Mouse (Mus musculus): ENCODE measurements around the gene Lzts2. TPM values are rescaled to one million over a fixed set of nuclear protein-coding genes. Genes with fewer than 3 reads are reported as not detected.
A peak's percentile ranks its signal among the peaks of the same experiment; 100 is the strongest.

Gene Lzts2
- polyA plus RNA-seq, 1 experiment: 39.9 TPM

DNA sequence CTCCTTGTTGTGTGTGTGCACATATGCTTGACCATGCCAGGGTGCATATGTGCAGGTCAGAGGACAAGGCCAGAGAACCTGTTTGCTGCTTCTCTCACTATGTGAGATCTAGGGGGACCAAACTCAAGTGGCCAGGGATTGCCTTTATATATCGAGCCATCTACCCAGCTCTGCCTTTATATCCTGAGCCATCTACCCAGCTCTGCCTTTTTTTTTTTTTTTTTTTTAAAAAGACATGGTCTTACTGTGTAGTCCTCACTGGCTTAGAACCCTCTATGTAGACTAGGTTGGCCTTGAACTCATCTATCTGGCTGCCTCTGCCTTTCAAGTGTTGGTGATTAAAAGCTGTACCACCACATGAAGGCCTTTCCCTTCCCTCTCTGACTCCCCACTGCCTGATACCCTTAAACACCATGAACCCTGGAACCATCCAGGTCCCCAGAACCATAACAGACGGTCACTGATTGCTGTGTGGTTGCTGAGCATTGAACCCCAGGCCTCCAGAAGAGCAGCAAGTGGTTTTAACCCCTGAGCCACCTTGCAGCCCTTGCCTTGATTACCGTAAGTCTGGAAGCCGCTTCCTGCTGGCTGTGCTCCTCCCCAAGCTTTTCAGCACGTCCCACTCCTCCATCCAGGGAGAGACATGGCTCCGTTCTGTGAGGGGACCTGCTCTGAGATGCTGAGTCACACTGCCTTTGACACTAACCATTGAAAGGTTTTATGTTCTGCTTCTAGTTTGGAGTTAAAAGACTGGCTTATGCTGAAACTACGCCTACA, 10.3 kb upstream of the Lzts2 start:
- TF ChIP-seq CTCF (IDR thresholded peaks at IDR 0.05; ENCODE audit: borderline replicate concordance, extremely low read depth, insufficient read depth, insufficient read length) (no peak), POLR2A (IDR thresholded peaks at IDR 0.05; ENCODE audit: borderline replicate concordance, extremely low read depth, insufficient read depth, insufficient read length, poor library complexity, severe bottlenecking) (no peak)
- DNase-seq (ENCODE audit: low read depth): no peak

DNA sequence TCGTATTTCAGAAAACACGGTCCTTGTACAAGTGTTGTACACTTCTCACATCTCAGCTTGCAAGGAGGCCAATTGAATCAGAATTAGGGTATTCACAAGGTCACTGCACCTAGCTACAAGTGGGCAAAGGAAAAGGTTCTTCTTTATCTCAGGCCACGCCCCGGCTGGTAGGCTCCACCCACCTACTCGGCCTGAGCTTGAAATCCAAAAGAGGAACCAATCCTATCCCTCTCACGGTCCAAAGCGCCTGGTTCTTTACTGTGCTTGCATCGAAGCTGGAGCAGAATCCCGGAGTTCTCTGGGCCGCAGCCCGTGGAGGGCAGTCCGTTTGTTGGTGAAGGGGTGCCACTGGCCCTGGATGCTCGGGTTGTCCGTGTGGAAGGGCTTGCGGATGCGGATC, 8.8 kb upstream of the Lzts2 start, which contains the start of gene Twnk:
Gene Twnk (plus strand): TSS at position 220 of the 400 bp plus-strand sequence.
- no peak for TF ChIP-seq CTCF (IDR thresholded peaks at IDR 0.05; ENCODE audit: borderline replicate concordance, extremely low read depth, insufficient read depth, insufficient read length)
- TF ChIP-seq POLR2A (IDR thresholded peaks at IDR 0.05; ENCODE audit: borderline replicate concordance, extremely low read depth, insufficient read depth, insufficient read length, poor library complexity, severe bottlenecking): no peak
- peak; percentile 23 for DNase-seq (ENCODE audit: low read depth)

DNA sequence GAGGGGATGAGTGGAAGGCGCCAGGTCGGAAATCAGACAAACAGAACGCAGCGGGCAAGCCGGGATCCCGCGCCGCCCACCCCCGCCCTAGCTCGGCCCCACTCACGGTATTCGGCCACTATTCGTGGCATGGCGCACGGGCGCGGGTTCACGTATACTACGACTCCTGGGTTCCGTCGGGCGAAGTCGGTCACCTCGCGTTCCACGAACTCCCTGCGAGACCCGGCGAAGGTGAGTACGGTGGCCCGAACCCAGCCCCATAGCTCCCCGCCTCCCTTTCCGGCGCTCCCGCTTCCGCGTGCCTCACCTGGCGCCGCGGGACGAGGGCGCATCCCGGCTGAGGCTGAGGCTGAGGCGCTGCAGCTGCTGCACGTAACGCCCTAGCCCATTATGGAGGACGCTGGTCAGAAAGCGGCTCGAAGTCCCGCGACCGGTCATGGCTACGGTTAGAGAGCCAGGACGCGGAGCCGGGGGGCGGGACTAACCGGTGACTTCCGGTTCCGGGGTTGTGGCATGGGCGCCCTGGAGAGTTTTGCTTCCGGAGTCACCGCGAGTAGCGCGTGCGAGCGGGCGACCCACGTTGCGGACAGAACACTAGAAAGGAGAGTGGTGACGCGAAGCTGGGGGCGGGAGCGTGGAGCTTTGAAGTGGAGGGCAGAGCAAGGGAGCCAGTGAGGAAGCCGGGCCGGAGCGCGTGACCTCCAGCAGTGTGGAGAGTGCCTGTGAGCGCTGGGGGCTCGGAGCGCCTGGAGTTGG, 8.1 kb upstream of the Lzts2 start, which contains the start of gene Mrpl43:
Gene Mrpl43 (minus strand): TSS at position 486 of the 756 bp plus-strand sequence.
- TF ChIP-seq POLR2A (IDR thresholded peaks at IDR 0.05; ENCODE audit: borderline replicate concordance, extremely low read depth, insufficient read depth, insufficient read length, poor library complexity, severe bottlenecking) (no peak), CTCF (IDR thresholded peaks at IDR 0.05; ENCODE audit: borderline replicate concordance, extremely low read depth, insufficient read depth, insufficient read length) (no peak)

DNA sequence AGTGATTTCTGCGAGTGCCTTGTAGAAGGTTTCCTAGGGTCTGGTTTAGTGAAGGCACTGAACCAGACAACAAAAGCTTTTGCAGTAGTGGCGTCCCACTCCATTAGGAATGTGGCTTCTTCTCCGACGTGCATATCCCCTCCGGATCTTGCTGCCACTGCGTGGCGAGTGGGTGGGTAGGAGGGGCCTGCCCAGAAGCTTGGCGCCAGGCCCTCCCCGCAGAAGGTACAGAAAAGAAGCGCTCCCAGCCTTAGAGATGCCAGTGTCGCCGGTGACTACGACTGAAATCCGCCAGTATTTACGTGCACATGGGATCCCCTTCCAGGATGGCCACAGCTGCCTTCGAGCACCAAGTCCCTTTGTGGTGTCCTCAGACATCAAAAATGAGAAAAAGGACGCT, 7.2 kb upstream of the Lzts2 start:
- TF ChIP-seq CTCF (IDR thresholded peaks at IDR 0.05; ENCODE audit: borderline replicate concordance, extremely low read depth, insufficient read depth, insufficient read length) (no peak), POLR2A (IDR thresholded peaks at IDR 0.05; ENCODE audit: borderline replicate concordance, extremely low read depth, insufficient read depth, insufficient read length, poor library complexity, severe bottlenecking) (no peak)
- no peak for DNase-seq (ENCODE audit: low read depth)

More for the DNA sequence above, 8.1 kb upstream of the Lzts2 start, which contains the start of gene Mrpl43:
- DNase-seq (ENCODE audit: low read depth): peak; percentile 95

DNA sequence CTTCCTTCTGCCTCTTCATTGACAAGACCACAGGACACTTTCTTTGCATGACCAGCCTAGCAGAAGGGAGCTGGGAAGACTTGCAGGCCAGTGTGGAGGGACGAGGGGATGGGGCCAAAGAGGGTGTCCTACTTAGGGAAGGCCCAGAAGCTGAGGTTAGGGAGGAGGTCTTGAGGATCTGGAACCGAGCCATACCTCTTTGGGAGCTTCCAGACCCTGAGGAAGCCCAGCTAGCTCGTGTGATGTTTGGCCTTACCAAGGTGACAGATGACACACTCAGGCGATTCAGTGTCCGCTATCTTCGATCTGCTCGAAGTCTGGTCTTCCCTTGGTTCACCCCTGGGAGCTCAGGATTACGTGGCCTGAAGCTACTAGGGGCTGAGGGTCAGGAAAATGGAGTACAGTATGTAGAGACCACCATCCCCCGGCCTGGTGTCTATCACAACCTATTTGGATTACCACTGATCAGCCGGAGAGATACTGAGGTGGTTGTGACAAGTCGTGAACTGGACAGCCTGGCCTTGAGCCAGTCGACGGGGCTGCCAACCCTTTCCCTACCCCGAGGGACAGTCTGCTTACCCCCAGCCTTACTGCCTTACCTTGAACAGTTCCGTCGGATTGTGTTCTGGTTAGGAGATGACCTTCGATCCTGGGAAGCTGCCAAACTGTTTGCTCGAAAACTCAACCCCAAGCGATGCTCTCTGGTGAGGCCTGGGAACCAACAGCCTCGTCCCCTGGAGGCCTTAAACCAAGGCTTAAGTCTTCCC, 6.6 kb upstream of the Lzts2 start:
- TF ChIP-seq POLR2A (IDR thresholded peaks at IDR 0.05; ENCODE audit: borderline replicate concordance, extremely low read depth, insufficient read depth, insufficient read length, poor library complexity, severe bottlenecking): no peak
- no peak for TF ChIP-seq CTCF (IDR thresholded peaks at IDR 0.05; ENCODE audit: borderline replicate concordance, extremely low read depth, insufficient read depth, insufficient read length)
- DNase-seq (ENCODE audit: low read depth): no peak

DNA sequence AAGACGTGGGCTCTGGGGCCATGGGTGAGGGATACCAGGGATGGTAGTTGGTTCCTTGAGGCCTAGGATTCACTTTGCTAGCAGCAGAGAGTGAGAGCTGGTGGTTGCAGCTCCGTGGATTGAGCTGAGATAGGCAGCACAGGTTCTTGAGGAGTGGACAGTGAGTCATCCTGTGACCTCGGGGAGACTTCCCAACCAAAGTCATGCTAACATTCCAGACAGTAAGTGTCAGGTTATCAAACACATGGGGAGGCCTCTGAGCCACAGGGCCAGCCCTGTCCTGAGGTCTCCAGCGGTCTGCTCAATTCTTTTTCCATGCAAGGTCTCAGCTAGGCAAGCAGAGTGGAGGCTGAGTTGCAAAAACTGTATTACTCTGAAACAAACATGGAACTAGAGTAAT, 3.6 kb upstream of the Lzts2 start:
- no peak for DNase-seq (ENCODE audit: low read depth)
- TF ChIP-seq POLR2A (IDR thresholded peaks at IDR 0.05; ENCODE audit: borderline replicate concordance, extremely low read depth, insufficient read depth, insufficient read length, poor library complexity, severe bottlenecking): no peak
- no peak for TF ChIP-seq CTCF (IDR thresholded peaks at IDR 0.05; ENCODE audit: borderline replicate concordance, extremely low read depth, insufficient read depth, insufficient read length)

DNA sequence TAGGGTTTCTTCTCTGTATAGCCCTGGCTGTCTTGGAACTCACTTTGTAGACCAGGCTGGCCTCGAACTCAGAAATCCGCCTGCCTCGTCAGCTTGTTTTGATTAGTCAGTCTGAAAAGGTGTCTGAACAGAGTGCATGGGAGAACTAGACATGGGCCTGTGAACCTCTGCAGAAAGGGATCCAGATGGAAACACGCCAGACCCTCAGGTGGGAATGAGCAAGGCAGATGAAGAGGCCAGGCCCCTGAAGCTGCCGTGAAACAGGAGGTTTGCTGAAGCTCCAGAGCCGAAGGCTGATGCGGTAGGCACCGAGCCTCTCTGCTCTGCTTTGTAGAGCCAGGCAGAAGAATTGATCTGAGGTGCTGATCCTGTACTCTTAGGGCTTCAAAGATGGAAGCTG, 2.0 kb upstream of the Lzts2 start:
- TF ChIP-seq CTCF (IDR thresholded peaks at IDR 0.05; ENCODE audit: borderline replicate concordance, extremely low read depth, insufficient read depth, insufficient read length) (no peak), POLR2A (IDR thresholded peaks at IDR 0.05; ENCODE audit: borderline replicate concordance, extremely low read depth, insufficient read depth, insufficient read length, poor library complexity, severe bottlenecking) (no peak)
- DNase-seq (ENCODE audit: low read depth): no peak

DNA sequence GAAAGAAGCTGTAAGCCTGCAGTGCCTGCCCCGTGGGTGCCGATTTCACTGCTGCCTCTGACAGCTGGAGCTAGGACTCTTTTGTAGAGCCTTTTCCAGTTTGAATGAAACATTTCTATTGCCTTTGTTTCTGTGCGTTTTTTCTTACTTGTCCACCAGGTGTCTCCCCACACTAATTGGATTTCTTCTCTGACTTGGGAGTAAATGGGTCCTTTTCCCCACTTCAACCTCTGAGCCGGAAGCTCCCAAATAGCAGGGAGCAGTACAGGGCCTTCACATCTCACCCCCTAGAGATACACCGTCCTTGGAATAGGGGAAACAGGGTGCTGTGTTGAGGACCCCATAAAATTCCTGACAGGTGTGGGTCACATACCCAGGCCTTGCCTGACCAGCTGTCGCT, 1.6 kb upstream of the Lzts2 start:
- TF ChIP-seq CTCF (IDR thresholded peaks at IDR 0.05; ENCODE audit: borderline replicate concordance, extremely low read depth, insufficient read depth, insufficient read length) (peak; percentile 31; the same call in 1 of the 2 replicates), POLR2A (IDR thresholded peaks at IDR 0.05; ENCODE audit: borderline replicate concordance, extremely low read depth, insufficient read depth, insufficient read length, poor library complexity, severe bottlenecking) (no peak)
- peak; percentile 77 for DNase-seq (ENCODE audit: low read depth)

DNA sequence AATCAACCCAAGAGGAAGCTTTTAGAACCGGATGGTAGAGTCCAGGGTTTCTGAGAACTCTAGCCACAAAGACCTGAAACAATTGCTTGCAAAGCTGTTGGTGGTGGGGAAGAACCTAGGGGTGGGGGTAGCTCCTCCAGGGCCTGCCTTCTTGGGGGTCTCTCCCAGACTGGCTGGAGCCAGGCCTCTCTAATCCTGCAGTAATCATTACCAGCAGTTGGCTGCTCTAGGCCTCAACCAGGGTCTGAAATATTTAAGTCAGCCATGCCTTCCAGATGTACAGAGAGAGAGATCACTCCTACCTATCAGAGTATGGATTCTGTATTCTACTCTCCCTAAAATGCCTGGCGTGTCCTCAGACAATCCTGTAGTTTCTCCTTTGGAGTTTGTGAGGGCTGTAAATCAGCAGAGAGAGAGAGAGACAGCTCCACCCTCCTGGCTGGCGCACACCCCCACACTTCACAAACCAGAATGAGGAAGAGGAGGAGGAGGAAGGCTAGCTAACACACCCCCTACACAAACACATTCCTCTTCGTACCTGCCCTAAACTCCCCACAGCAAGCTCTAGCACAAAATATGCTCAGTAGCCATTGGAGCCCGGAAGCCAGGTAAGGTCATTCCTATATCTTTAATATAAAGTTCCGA, 511 bp upstream of the Lzts2 start:
- no peak for TF ChIP-seq CTCF (IDR thresholded peaks at IDR 0.05; ENCODE audit: borderline replicate concordance, extremely low read depth, insufficient read depth, insufficient read length)
- no peak for TF ChIP-seq POLR2A (IDR thresholded peaks at IDR 0.05; ENCODE audit: borderline replicate concordance, extremely low read depth, insufficient read depth, insufficient read length, poor library complexity, severe bottlenecking)
- no peak for DNase-seq (ENCODE audit: low read depth)

DNA sequence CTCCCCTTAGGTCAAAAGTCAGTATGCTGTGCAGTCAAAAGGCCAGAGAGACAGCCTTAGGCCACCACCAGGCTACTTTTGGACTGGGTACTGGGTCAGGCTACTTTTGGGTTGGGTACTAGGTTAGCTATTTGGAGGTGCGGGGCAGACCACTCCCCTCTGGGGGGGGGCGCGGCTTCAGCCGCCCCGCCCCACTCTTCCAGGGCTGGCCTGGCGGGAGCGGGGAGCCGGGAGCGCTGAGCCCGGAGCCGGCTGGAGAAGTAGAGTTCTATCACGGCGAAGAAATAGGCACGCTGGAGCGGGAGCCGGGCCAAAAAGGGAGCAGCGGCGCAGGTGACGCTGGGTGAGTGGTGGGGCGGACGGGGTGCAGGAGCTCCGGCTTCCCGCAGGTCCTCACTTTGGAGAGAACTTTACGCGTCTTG, 778 bp downstream of the Lzts2 start:
- no peak for TF ChIP-seq POLR2A (IDR thresholded peaks at IDR 0.05; ENCODE audit: borderline replicate concordance, extremely low read depth, insufficient read depth, insufficient read length, poor library complexity, severe bottlenecking)
- no peak for TF ChIP-seq CTCF (IDR thresholded peaks at IDR 0.05; ENCODE audit: borderline replicate concordance, extremely low read depth, insufficient read depth, insufficient read length)

More for the DNA sequence above, 778 bp downstream of the Lzts2 start:
- no peak for DNase-seq (ENCODE audit: low read depth)

All from brain, embryonic 14.5 days (tissue).